Mouse (Mus musculus) layer of hippocampus, adult 8-10 months (tissue): ENCODE measurements around the gene Kdr. TPM values are rescaled to one million over a fixed set of nuclear protein-coding genes. Genes with fewer than 3 reads are reported as not detected.
"Not testable (repeated sequence)": the region's sequence is repeated elsewhere in the genome, so short reads cannot be mapped to it uniquely, and the experiment has no call there.

Source experiments
- DNase-seq, 2 experiments: peaks; one replicate each; pipeline ENCODE4 v3.0.0; 2022; ENCODE audit warnings: low spot score in 2 of 2
- total RNA-seq, 4 experiments: library from RNA; stranded (reverse); gene quantifications; 2 replicates each; pipeline ENCODE4 v1.2.4; 2022

Gene Kdr
- total RNA-seq, 4 experiments from 2014 or later = 5.6 to 9.1 (median 7.6) TPM

DNA sequence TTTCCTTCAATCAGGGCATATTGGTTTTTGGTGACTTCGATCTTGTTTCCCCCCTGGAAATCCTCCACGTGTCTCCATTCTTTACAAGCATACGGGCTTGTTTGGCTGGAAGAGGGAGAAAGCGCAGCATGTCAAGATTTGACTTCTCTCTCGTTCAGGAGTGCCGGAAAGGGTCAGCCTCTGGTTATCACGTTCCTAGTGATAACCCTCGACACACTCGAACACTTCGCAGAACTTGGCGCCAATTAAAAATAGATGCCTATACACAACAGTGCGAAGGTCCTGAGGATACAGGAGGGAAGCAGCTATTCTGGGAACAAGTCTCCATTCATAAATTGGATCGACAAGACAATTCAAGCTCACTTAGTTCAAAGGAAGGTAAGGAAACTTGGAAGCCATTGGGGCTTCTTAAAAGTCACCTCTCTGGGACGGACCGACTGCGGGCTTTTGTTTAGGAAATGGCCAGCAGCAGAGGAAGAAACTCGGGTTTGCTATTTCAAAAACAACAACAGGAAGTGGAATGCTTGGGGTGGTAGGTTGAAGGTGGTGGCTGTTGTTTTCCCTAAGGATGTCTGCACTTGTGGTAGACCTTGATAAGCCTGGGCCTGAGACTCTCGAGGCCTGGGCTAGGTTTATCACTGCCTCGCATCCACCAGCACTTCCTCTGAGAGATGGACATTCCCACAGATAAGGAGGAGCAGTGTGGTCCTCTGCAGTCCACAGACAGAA is 16.4 kb downstream of the Kdr start:
- no peak for DNase-seq

- DNase-seq = no peak
Observed at GRCm38 (mm10) chr5:75959809-75960208, 18.4 kb downstream of the Kdr start.

DNA sequence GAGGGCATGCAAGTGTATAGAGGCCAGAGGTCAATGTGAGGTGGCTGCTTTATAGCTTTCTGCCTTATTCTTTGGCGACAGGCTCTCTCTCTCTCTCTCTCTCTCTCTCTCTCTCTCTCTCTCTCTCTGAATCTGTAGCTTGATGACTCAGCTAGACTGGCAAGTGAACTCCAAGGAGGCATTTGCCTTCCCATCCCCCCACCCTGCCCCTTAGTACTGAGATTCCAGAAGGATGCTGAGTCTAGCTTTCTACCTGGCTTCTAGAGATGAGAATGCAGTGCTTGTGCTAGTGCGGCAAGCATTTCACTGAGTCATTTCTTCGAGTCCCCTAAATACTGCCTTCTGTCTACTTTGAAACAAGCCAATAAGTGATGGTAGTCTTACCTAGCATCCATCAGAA is 21.7 kb downstream of the Kdr start:
- DNase-seq = no peak

DNA sequence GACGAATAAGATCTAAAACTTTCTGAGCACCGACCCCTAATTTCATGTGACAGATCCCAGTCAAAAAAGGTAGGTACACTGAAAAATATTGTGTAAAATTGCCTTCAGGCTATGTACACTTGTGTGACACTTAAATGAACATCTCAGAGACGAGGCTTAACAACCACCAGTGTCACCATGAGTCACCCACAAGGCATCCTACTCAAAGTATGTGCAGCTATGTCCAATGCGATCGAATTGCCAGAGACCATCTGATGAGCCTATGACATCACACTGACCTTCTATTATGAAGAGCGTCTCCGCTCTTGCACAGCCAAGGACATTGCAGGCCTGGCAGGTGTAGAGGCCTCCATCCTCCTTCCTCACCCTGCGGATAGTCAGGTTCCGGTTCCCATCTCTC is 22.4 kb downstream of the Kdr start:
- no peak for DNase-seq

DNA sequence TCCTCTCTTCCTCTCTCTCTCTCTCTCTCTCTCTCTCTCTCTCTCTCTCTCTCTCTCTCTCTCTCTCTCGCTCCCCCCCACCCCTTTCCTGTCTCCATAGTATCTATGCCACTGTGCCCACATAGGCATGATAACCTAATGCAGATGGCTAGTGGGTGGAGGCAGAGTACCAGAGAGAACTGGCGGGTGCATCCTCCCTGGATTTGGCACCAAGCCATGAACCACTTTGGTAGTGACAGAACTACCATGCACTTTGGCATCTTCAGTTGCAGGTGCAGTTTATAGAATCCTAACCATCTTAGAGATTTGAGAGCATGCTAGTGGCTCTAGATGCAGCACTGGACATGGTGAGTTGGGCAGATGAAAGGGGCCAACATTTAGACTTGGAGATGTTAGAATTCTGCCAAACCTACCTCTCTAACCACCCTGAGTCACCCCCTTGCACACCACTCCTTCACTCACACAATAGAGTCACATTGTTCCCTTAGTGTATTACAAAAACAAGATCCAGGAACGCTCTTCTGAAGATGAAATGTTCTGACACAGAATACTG is 23.4 kb downstream of the Kdr start:
- DNase-seq = peak; percentile 35 to 40

DNA sequence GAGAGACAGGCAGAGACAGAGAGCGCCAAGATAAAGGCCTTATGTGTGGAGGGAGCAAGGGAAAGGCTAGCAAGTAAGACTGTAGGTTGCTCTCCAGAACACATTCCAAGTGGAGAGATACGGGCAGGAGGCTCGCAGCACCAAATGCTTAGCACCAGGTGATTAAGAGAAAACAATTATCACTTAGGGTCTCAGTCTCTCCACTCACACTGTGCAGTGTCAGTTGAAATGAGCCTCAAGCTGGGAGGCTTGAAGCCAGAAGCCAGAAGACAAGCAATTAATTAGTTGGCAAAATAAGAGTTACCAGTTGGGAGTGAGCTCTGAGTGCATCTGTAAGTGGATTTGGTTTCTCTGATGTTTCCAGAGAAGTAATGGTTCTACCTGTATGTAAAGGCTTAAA is 24.0 kb downstream of the Kdr start:
- DNase-seq = no peak

DNA sequence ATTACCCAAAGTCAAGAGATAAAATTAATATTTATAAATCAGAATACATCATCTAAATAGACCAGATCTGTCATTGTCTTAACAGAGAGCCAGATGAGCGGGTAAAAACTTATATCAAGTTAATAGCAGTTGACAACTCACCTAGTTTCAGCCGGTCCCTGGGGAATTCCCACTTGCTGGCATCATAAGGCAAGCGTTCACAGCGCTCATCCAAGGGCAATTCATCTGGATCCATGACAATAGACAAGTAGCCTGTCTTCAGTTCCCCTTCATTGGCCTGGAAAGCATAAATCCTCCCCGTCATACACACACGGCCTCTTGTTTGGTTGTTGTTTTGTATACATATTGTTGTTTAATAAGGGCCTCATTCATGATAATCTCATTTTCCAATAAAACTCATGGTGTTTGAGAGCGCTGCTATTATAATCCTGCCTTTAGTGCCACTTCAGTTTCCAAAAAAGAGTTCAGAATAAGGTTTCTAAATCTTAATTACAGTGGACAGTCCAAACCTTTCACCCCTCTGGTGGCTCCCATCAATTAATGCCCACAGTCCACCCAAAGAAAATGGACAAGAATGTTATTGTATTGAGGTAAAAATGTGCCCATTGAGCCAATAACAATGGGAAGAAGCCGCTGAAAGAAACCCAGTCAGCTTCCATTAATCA is 26.0 kb downstream of the Kdr start:
- no peak for DNase-seq

DNA sequence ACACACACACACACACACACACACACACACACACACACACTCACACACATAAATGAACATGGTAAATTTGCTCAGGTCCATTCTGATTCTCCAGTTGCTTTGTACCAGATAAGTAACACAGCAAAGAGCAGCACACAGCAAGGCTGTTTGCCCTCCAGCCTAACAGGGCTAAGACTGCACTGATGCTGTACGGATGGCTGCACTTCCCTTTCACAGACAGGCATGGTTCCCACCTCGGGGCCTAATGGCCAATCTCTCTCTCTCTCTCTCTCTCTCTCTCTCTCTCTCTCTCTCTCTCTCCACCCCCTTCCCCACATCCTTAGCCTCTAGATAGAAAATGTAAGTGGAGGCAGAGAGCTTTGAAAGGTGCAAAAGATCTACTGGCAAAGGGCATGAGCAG is 27.4 kb downstream of the Kdr start:
- no peak for DNase-seq

DNA sequence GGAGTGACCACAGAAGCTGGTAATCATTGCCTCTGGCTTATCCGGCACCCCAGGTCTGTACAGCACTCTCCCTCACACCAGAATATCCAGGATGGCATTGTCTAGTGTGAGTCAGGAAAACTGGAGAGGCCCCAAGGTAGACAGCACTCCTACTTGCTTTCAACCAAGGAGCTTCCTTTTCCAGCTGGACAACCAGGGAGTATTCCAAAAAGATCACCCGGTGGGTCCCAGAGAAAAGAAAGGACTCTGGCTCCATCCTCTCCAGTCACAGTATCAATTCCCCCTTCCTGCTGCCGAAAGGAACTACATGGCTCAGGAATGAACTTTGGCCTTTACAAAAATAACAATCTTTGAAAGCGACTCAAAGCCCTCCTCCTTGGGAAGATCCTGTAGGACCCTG is 32.9 kb downstream of the Kdr start:
- DNase-seq = no peak

GRCm38 (mm10) chr5:75943301-75943700 is 35.0 kb downstream of the Kdr start:
- DNase-seq = no peak

DNA sequence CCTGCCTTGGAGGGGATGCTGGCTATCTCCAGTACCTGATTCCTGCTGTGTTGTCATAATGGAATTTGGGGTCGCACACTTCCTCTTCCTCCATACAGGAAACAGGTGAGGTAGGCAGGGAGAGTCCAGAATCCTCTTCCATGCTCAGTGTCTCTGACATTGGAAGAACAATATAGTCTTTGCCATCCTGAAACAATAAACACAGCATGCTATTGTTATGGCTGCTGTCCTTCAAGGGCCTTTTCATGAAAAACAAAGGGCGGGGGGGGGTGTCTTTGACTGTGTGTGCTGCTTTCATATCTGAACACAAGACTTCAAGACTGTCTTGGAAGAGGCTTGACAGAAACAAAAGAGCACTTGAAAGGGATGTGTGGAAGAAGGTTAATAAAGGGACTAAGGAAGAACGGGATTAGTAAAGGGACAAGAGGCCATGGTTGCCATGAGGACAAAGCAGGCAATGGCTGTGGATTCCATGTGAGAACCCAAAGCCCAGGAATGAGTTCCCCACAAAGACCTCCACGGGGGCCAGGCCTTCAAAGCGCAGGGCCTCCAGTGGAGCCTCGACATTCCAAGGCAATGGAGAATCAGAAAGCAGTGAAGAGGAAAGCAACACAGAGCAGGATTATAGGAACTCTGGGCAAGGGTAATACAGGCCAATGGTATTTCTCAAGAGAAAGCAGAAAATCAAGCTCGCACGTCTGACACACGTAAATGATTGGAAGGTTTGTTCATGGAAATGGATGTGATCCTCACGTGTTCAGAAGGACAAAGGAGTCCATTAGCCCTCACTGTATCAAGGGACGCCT is 36.3 kb downstream of the Kdr start:
- no peak for DNase-seq

DNA sequence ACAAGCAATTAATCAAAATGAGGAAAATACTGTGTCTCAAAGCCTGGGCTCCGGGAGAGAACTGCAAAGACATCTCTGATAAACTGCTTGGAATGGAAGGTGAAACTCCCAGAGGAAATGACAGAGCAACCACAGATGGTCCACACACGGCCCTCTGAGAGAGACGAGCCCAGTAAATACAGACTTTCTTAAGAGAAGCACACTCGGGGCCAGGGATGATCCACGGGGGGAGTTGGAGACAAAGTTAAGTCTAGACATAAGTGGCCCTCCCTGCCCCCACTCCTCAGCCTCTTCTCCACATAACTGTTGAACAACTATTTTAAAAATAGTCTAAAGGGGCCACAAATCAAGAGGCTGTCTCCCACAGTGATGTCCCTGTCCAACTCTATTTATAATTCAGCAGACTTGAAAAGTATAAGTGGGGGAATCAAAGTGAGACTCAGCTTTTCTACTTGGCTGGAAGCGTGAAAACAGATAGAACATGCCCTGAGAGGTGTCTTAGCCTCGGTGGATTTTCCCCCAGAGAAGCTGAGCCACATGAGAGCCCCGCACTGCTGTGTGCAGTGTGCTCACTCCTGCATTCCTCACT is 39.0 kb downstream of the Kdr start:
- no peak for DNase-seq

DNA sequence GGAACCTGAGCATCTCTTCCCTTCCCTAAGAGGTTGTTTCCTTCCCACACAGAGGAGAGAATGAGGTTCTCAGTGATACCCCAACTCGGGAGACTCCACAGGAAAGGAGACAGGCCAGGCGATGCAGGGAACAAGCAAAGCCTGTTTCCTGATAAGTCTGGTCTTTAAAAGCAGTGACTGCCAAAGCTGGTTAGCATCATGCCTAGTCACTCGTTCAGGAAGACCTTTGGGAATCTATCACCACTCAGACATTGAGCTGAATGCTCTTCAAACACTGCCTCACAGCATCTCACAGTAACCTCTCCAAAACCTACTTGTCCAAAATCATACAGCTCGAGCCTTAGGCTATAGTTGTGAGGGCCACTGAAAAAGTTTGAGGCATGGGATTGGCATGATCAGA is 40.2 kb downstream of the Kdr start:
- no peak for DNase-seq

- DNase-seq = no peak
Observed at GRCm38 (mm10) chr5:75936223-75936622, 42.0 kb downstream of the Kdr start.

DNA sequence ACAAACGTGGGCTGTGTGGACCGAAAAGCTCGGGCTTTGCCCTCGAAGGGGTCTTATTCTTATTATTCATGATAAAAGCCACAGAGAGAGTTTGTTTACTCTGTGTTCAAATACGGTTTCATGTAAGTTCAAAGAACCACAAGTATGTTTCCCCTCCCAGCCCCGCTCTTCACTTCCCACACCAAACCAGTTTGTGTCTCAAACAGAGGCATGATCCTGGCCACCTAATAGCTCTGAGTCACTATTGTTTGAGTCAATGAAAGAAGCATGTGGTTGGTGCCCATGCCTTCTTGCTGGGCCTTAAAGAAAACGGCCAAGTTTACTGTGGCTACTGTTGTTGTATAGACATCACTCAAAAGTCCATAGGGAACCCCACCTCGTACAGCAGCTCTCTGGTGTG is 43.0 kb downstream of the Kdr start:
- DNase-seq = no peak

DNA sequence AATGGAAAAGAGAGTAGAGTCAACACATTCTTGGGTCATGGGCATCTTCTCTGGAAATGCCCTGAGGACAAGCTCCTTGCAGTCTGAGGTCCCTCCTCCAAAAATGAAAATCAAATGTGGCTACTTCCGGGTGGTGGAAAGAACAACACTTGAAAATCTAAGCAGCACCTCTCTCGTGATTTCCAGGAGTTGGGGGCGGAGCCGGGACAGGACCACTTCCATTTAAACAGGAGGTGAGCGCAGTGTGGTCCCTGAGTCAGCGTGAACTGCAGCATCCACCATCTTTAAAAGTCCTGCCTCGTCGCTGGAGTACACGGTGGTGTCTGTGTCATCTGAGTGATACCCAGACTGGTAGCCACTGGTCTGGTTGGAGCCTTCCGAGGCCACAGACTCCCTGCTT is 44.1 kb downstream of the Kdr start:
- no peak for DNase-seq

DNA sequence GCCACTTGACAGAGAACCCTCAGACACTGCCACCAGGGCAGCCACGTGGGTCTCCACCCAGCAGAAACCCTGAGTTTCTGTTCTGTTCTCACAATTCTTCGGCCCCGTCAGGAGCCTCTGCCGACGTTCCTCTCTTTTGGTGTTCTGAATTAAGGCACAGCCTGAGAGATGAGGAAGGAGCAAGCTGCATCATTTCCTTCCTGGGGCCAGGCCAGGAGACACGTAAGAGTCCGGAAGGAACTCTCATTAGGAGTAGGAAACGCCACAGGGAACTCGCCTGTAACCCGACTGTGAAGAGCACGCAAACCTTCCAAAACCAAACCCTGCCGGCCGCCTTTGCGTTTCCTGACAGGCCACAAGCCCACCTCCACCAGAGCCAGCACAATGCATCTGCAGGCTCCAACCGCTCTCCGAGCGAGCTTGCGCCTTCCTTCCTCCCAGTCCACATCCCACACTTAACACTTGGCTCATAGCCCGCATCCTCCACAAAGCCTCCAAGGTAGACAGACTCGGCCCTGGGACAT is 44.7 kb downstream of the Kdr start:
- no peak for DNase-seq

- not testable (repeated sequence) for DNase-seq
Observed at GRCm38 (mm10) chr5:75931458-75931857, 46.8 kb downstream of the Kdr start.

GRCm38 (mm10) chr5:75929960-75930359 is 48.3 kb downstream of the Kdr start:
- no peak for DNase-seq

GRCm38 (mm10) chr5:75922677-75923076 is 55.6 kb downstream of the Kdr start:
- DNase-seq = no peak

- no peak for DNase-seq
Observed at GRCm38 (mm10) chr5:75921730-75922387, 56.4 kb downstream of the Kdr start.
